Mouse (Mus musculus) spleen, adult 2 months (tissue): Measurements from ENCODE around the gene Ihh.

Experiments used
- CTCF ChIP-seq: fragments of 200-500 bp; IDR thresholded peaks from 2 replicates; pipeline ENCODE4 v1.5.1; 2011; ENCODE audit warnings: mild to moderate bottlenecking, inconsistent platforms; ENCODE audit not compliant: insufficient read depth, insufficient read length, insufficient replicate concordance; ENCODE audit errors: extremely low read depth
- POLR2A ChIP-seq: fragments of 200-500 bp; IDR thresholded peaks from 2 replicates; pipeline ENCODE4 v1.6.1; 2011; ENCODE audit warnings: low read depth, low read length, inconsistent platforms

DNA sequence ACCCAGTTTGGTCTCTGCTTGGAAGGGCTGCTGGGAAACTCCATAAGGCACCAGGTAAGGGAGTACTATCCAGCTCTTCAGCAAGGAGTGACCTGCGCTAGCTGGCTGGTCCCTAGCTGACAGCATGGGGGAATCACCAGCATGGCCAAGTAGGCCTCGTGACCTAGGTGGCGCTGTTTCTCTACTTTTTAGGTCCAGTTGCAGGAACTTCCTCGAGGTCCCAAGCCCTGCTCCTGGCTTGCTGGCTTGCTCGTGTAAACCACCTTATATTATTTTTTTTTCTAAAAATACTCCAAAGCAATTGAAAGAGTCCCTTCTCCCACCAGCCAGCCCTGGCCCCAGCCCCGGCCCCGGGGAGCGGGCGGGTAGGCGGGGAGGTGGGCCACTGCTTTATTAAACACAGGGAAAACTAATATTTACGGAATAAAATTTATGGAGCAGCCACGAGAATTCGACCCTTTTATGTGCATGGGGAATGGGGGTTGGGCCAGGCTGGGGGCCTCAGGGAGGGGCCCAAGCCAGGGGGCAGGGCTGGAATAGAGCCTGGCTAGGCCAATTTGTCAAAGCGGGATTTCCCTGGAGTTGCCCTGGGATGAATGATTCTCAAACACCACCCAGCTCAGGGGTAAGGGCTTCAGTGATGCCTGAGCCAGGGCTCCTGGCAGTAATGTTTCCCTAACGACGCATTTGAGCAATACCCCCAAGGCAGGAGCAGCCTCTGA is 13.2 kb upstream of the Ihh start:
- TF ChIP-seq POLR2A = no peak
- TF ChIP-seq CTCF = peak; percentile 53; the same call in 1 of the 2 replicates
